Mouse (Mus musculus) lung, adult 2 months (tissue): ENCODE measurements around the gene Tenm1.

ENCODE experiments used
- CTCF ChIP-seq: fragments of 200-500 bp; IDR thresholded peaks from 2 replicates; pipeline ENCODE4 v1.5.1; 2011; ENCODE audit warnings: mild to moderate bottlenecking, low read length, control low read depth; ENCODE audit not compliant: insufficient read depth
- POLR2A ChIP-seq: fragments of 200-500 bp; IDR thresholded peaks from 2 replicates; pipeline ENCODE4 v1.6.1; 2011; ENCODE audit warnings: low read depth, mild to moderate bottlenecking, control low read depth, low read length, borderline replicate concordance; ENCODE audit errors: extremely low read depth

DNA sequence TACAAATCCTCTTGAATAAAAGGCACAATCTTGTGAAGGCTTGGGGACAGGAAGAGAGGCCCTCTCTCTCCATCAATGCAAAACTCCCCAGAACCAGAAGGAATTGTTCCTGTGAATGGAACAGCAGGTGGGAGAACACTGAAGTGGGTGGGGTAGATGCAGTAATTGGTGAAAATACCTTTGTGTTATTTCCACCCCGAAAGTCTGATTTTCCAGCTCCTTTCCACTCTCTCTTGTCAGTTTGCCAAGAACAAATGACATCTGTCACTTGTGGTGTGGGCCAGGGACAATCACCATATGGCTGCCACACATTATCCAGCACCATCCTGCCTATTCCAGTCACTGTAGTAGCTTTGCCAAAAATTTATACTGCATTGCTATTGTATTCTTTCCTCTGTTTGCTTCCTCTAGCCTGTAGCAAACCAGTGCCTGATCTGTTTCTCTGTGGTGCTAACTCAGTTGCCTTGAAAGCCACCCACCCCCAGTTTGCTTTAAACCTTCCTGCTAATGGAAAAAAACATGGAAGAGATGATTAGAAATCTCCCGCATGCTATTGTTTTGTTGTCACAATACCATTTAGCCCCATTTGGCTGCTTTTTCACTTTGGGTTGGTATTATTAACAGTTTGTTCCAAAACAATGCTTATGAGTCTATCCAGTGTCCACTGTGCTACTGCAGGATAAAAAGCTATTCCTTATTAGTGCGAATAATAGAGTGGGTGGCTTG is 888.7 kb downstream of the Tenm1 start:
- TF ChIP-seq CTCF (no peak), POLR2A (no peak)
